Mouse (Mus musculus) neural tube, embryonic 13.5 days (tissue): ENCODE measurements around the gene Fam222b. TPM values are rescaled to one million over a fixed set of nuclear protein-coding genes. Genes with fewer than 3 reads are reported as not detected.
"Not testable (repeated sequence)": the region's sequence is repeated elsewhere in the genome, so short reads cannot be mapped to it uniquely, and the experiment has no call there.

ENCODE experiments used
- ATAC-seq: fragments of 200-750 bp; cut with Nextera tagmentation; 2 replicates; pipeline ENCODE4 v1.8.0; 2017; ENCODE audit warnings: low read depth, mild to moderate bottlenecking, moderate TSS enrichment, moderate library complexity
- H3K27ac ChIP-seq: fragments of 300-500 bp; sonication (generic); replicated peaks from 2 replicates; pipeline ENCODE4 v1.5.1; 2015; ENCODE audit warnings: moderate library complexity, mild to moderate bottlenecking, inconsistent platforms
- H3K27me3 ChIP-seq: fragments of 300-500 bp; sonication (generic); 2 replicates; pipeline ENCODE4 v1.6.1; 2015; ENCODE audit warnings: mild to moderate bottlenecking, inconsistent platforms
- H3K36me3 ChIP-seq: fragments of 300-500 bp; sonication (generic); 2 replicates; pipeline ENCODE4 v1.6.1; 2015; ENCODE audit warnings: mild to moderate bottlenecking, inconsistent platforms
- H3K4me1 ChIP-seq: fragments of 300-500 bp; sonication (generic); replicated peaks from 2 replicates; pipeline ENCODE4 v1.6.1; 2015; ENCODE audit warnings: inconsistent platforms
- H3K4me2 ChIP-seq: fragments of 300-500 bp; sonication (generic); 2 replicates; pipeline ENCODE4 v1.6.1; 2015; ENCODE audit warnings: inconsistent platforms, mild to moderate bottlenecking, moderate library complexity
- H3K4me3 ChIP-seq: fragments of 300-500 bp; sonication (generic); 2 replicates; pipeline ENCODE4 v1.5.1; 2015; ENCODE audit warnings: mild to moderate bottlenecking, inconsistent platforms
- H3K9ac ChIP-seq: fragments of 300-500 bp; sonication (generic); 2 replicates; pipeline ENCODE4 v1.6.1; 2015; ENCODE audit warnings: moderate library complexity, mild to moderate bottlenecking, inconsistent platforms
- H3K9me3 ChIP-seq: fragments of 300-500 bp; sonication (generic); 2 replicates; pipeline ENCODE4 v1.6.1; 2016; ENCODE audit warnings: inconsistent platforms
- WGBS: fragments of 180-500 bp; shearing (Covaris S2); methylation state at CpG from one replicate; pipeline ENCODE4 v1.1.7; 2015; 5-methylcytosine and 5-hydroxymethylcytosine counted together
- polyA plus RNA-seq: library from polyadenylated mRNA; unstranded; fragments of >200 nt; fragmentation: Nextera tagmentation; extraction: Ambion mirVana; gene quantifications from 2 replicates; pipeline ENCODE4 v1.2.1, GENCODE M21; 2015

The Fam222b gene
- polyA plus RNA-seq, result 27.3 and 28.8 TPM in 2 replicates

GRCm38 (mm10) chr11:78094504-78095143, at the start of gene Fam222b:
Gene Fam222b (plus strand): TSS chr11:78094660.
- peak; percentile 96 for ATAC-seq
- H3K27ac ChIP-seq, result peak within 1 kb of the TSS; percentile 85
- peak within 1 kb of the TSS; percentile 89 for H3K9ac ChIP-seq
- H3K4me1 ChIP-seq, result peaks cover 40% of the 10 kb centered on the region
- peak within 1 kb of the TSS; percentile 68 for H3K4me2 ChIP-seq
- no peaks in the 10 kb centered on the region for H3K27me3 ChIP-seq
- H3K36me3 ChIP-seq, result peaks cover 2% of the 10 kb centered on the region; the same call in 1 of the 2 replicates
- H3K9me3 ChIP-seq, result no peaks in the 10 kb centered on the region
- H3K4me3 ChIP-seq, result peak within 1 kb of the TSS; percentile 67
- WGBS, result under 1% methylated on average over 38 of the region's 38 CpGs

GRCm38 (mm10) chr11:78044758-78045251, 49.7 kb upstream of the Fam222b start:
- peaks cover 30% of the 10 kb centered on the region for H3K36me3 ChIP-seq
- 85% methylated on average over 5 of the region's 5 CpGs for WGBS
- ATAC-seq, result 0 out of 2 replicates have a peak, but pooled peaks have one; percentile 36
- peaks cover 7% of the 10 kb centered on the region for H3K4me1 ChIP-seq
- no peak overlapping the region for H3K4me2 ChIP-seq
- no peak overlapping the region for H3K9ac ChIP-seq
- H3K27me3 ChIP-seq, result no peaks in the 10 kb centered on the region
- no peak overlapping the region for H3K27ac ChIP-seq
- no peak overlapping the region for H3K4me3 ChIP-seq
- no peaks in the 10 kb centered on the region for H3K9me3 ChIP-seq

- not testable (repeated sequence) for H3K4me1 ChIP-seq, H3K27ac ChIP-seq, ATAC-seq, H3K9me3 ChIP-seq, H3K9ac ChIP-seq, H3K4me2 ChIP-seq, H3K27me3 ChIP-seq, H3K4me3 ChIP-seq
- 95% methylated on average over 4 of the region's 4 CpGs for WGBS
- peaks cover 41% of the 10 kb centered on the region for H3K36me3 ChIP-seq
Observed at GRCm38 (mm10) chr11:78048637-78049036, 45.8 kb upstream of the Fam222b start.

GRCm38 (mm10) chr11:78053078-78053477, 41.4 kb upstream of the Fam222b start:
- 88% methylated on average over 8 of the region's 8 CpGs for WGBS
- no peaks in the 10 kb centered on the region for H3K27me3 ChIP-seq
- H3K9me3 ChIP-seq, result no peaks in the 10 kb centered on the region
- H3K4me3 ChIP-seq, result no peak overlapping the region
- no peak overlapping the region for H3K27ac ChIP-seq
- peaks cover 78% of the 10 kb centered on the region for H3K36me3 ChIP-seq
- H3K9ac ChIP-seq, result no peak overlapping the region
- no peaks in the 10 kb centered on the region for H3K4me1 ChIP-seq
- no peak for ATAC-seq
- H3K4me2 ChIP-seq, result no peak overlapping the region

GRCm38 (mm10) chr11:78056946-78057345, 37.5 kb upstream of the Fam222b start:
- Histone ChIP-seq H3K36me3 (peaks cover 73% of the 10 kb centered on the region), H3K27ac (no peak overlapping the region), H3K4me2 (no peak overlapping the region), H3K4me1 (no peaks in the 10 kb centered on the region), H3K9me3 (no peaks in the 10 kb centered on the region), H3K4me3 (no peak overlapping the region), H3K27me3 (no peaks in the 10 kb centered on the region), H3K9ac (no peak overlapping the region)
- 84% methylated on average over 8 of the region's 8 CpGs for WGBS
- no peak for ATAC-seq

GRCm38 (mm10) chr11:78059833-78060757, 34.4 kb upstream of the Fam222b start:
- Histone ChIP-seq H3K4me1 (no peaks in the 10 kb centered on the region), H3K9ac (no peak overlapping the region; the same call in none of the 2 replicates), H3K4me3 (no peak overlapping the region), H3K27me3 (no peaks in the 10 kb centered on the region), H3K36me3 (peaks cover 50% of the 10 kb centered on the region), H3K9me3 (no peaks in the 10 kb centered on the region), H3K27ac (no peak overlapping the region), H3K4me2 (no peak overlapping the region)
- peak; percentile 79 for ATAC-seq
- 58% methylated on average over 9 of the region's 9 CpGs for WGBS

- 87% methylated on average over 1 of the region's 1 CpGs for WGBS
- no peak for ATAC-seq
- Histone ChIP-seq H3K27ac (no peak overlapping the region), H3K4me3 (no peak overlapping the region), H3K9me3 (no peaks in the 10 kb centered on the region), H3K4me2 (no peak overlapping the region), H3K36me3 (peaks cover 26% of the 10 kb centered on the region), H3K9ac (no peak overlapping the region), H3K4me1 (no peaks in the 10 kb centered on the region), H3K27me3 (no peaks in the 10 kb centered on the region)
Observed at GRCm38 (mm10) chr11:78062563-78062962, 31.9 kb upstream of the Fam222b start.

- Histone ChIP-seq H3K36me3 (0 out of 2 replicates have a peak, but pooled peaks cover 2% of the 10 kb centered on the region), H3K4me2 (no peak overlapping the region), H3K9me3 (no peaks in the 10 kb centered on the region), H3K9ac (no peak overlapping the region), H3K27ac (no peak overlapping the region), H3K4me1 (no peaks in the 10 kb centered on the region), H3K4me3 (no peak overlapping the region), H3K27me3 (no peaks in the 10 kb centered on the region)
- WGBS, result 59% methylated on average over 2 of the region's 2 CpGs
- no peak for ATAC-seq
Observed at GRCm38 (mm10) chr11:78065906-78066305, 28.6 kb upstream of the Fam222b start.

- no peak overlapping the region for H3K4me2 ChIP-seq
- no peaks in the 10 kb centered on the region for H3K27me3 ChIP-seq
- H3K9me3 ChIP-seq, result no peaks in the 10 kb centered on the region
- 70% methylated on average over 2 of the region's 2 CpGs for WGBS
- H3K4me3 ChIP-seq, result no peak overlapping the region
- H3K27ac ChIP-seq, result no peak overlapping the region
- no peaks in the 10 kb centered on the region for H3K4me1 ChIP-seq
- peaks cover 5% of the 10 kb centered on the region; the same call in 1 of the 2 replicates for H3K36me3 ChIP-seq
- no peak overlapping the region for H3K9ac ChIP-seq
- ATAC-seq, result no peak
Observed at GRCm38 (mm10) chr11:78066641-78067040, 27.8 kb upstream of the Fam222b start.

- H3K9ac ChIP-seq, result no peak overlapping the region
- no peak for ATAC-seq
- no peaks in the 10 kb centered on the region for H3K9me3 ChIP-seq
- no peaks in the 10 kb centered on the region for H3K4me1 ChIP-seq
- WGBS, result 73% methylated on average over 5 of the region's 5 CpGs
- no peaks in the 10 kb centered on the region for H3K27me3 ChIP-seq
- peaks cover 14% of the 10 kb centered on the region for H3K36me3 ChIP-seq
- H3K4me3 ChIP-seq, result no peak overlapping the region
- no peak overlapping the region for H3K27ac ChIP-seq
- no peak overlapping the region for H3K4me2 ChIP-seq
Observed at GRCm38 (mm10) chr11:78067566-78067965, 26.9 kb upstream of the Fam222b start.

GRCm38 (mm10) chr11:78069130-78069529, 25.3 kb upstream of the Fam222b start:
- no peak overlapping the region for H3K9ac ChIP-seq
- no peak for ATAC-seq
- WGBS, result 83% methylated on average over 5 of the region's 5 CpGs
- H3K4me1 ChIP-seq, result no peaks in the 10 kb centered on the region
- no peaks in the 10 kb centered on the region for H3K9me3 ChIP-seq
- no peak overlapping the region for H3K27ac ChIP-seq
- H3K4me2 ChIP-seq, result no peak overlapping the region
- no peak overlapping the region for H3K4me3 ChIP-seq
- peaks cover 29% of the 10 kb centered on the region for H3K36me3 ChIP-seq
- H3K27me3 ChIP-seq, result no peaks in the 10 kb centered on the region

GRCm38 (mm10) chr11:78069646-78070045, 24.8 kb upstream of the Fam222b start:
- WGBS, result 86% methylated on average over 6 of the region's 6 CpGs

More at GRCm38 (mm10) chr11:78069646-78070045, 24.8 kb upstream of the Fam222b start:
- H3K4me1 ChIP-seq, result no peaks in the 10 kb centered on the region
- no peak overlapping the region for H3K9ac ChIP-seq
- peaks cover 35% of the 10 kb centered on the region for H3K36me3 ChIP-seq
- H3K4me2 ChIP-seq, result no peak overlapping the region
- no peak overlapping the region for H3K4me3 ChIP-seq
- ATAC-seq, result no peak
- no peak overlapping the region for H3K27ac ChIP-seq
- H3K9me3 ChIP-seq, result no peaks in the 10 kb centered on the region
- no peaks in the 10 kb centered on the region for H3K27me3 ChIP-seq
